Mouse (Mus musculus) cerebral cortex, adult 2 months (tissue): ENCODE results near the gene Pgbd5.

ENCODE experiments used
- WGBS: fragments of 180-500 bp; shearing (Covaris S2); methylation state at CpG from one replicate; pipeline ENCODE4 v1.1.7; 2018; 5-methylcytosine and 5-hydroxymethylcytosine counted together

Pgbd5 gene

DNA sequence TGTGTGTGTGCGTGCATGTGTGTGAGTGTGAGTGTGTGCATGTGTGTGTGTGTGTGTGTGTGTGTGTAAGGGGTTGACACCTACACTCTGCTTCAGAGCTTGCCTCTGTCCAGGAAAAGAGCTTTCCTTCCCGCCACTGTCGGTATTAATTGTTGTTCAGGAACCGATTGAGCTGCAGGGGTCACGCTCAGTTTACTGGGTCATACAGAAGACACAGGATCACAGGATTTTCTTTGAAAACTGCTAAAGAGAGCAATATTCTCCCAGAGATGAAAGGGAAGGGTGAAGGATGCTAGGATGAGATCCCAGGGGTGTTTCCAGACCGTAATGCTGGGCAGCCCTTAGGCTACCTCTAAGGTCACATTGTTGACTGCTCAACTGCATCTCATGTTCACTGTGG is at the start of gene Pgbd5:
TSS of gene Pgbd5 (minus strand) at position 101 of the 400 bp plus-strand sequence.
- 78% methylated on average over 6 of the region's 6 CpGs for WGBS

GRCm38 (mm10) chr8:124483356-124484115 is 44.1 kb upstream of the Pgbd5 start:
- WGBS: 71% methylated on average over 7 of the region's 7 CpGs

GRCm38 (mm10) chr8:124482790-124483189 is 43.3 kb upstream of the Pgbd5 start:
- 73% methylated on average over 2 of the region's 2 CpGs for WGBS

DNA sequence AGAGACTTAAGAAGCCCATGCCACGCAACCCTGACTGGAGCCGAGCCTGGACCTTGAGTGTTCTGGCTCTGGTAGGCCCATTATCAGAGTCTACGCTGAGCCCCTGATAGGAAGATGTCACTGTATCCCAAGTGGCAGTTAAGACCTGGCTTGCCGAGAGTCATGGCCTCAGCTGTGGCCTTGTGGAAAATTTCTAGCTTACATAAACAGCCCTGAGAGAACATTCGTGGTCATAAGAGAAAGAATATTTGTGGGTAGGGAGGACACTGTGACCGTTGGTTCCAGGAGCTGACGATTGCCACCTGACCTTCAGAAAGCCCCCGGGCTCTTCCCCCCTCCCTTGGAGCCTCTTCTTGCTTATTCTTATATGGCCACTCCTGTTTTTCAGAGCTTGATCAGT is 40.9 kb upstream of the Pgbd5 start:
- 88% methylated on average over 8 of the region's 8 CpGs for WGBS

- 59% methylated on average over 3 of the region's 3 CpGs for WGBS
These were observed 39.8 kb upstream of the Pgbd5 start for GRCm38 (mm10) chr8:124479251-124479650.

DNA sequence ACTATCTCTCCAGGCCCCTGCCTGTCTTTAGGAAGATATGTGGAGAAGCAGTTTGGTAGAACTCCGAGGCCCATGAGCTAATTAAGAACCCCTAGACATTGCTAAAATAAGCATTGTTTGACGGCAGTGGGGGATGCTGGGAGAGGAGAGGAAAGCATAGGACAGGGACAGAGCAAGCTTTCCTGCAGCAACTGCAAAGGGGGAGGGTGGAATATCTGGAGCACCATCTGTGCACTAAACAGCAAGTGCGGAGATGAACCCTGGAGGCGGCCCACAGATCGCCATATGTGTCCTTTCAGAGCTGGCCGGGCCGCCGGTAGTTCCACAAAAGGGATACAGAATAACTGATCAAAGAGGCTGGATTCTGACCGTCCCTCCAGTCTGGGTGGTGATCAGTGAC is 37.2 kb upstream of the Pgbd5 start:
- 40% methylated on average over 9 of the region's 9 CpGs for WGBS

DNA sequence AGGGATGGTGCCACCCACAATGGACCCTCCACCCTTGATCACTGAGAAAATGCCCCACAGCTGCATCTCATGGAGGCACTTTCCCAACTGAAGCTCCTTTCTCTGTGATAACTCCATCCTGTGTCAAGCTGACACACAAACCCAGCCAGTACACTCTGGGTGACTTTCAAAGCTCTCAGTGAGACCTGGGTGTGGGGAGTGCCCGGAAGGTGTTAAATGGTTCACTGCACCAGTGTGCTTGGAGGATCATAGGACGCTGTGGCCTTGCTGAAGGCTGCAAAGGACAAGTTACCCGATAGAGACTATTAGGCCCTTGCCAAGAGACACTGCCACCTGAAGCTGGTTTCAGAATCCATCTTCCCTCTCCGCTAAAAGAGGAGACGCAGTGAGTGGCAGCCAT is 36.2 kb upstream of the Pgbd5 start:
- 89% methylated on average over 5 of the region's 5 CpGs for WGBS

DNA sequence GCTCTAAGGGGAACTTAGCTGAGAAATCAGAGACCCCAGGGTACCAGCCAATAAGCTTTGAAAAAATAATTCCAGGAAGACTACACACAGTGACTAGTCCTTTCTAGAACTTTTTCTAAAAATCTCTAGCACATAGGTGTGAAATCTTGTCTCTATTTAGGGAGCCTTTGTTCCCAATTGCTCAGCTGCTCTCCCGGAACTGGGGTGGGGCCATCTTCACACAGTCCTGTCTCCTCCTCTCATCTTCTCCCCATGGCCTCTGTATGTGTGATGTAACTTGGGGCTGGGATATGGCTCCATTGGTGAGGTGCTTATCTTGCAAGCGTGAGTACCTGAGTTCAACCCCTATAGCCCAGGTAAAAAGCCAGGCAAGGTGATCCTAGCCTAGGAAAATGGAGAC is 25.2 kb upstream of the Pgbd5 start:
- WGBS: 55% methylated on average over 2 of the region's 2 CpGs

GRCm38 (mm10) chr8:124463111-124463510 is 23.7 kb upstream of the Pgbd5 start:
- WGBS: 26% methylated on average over 4 of the region's 4 CpGs

DNA sequence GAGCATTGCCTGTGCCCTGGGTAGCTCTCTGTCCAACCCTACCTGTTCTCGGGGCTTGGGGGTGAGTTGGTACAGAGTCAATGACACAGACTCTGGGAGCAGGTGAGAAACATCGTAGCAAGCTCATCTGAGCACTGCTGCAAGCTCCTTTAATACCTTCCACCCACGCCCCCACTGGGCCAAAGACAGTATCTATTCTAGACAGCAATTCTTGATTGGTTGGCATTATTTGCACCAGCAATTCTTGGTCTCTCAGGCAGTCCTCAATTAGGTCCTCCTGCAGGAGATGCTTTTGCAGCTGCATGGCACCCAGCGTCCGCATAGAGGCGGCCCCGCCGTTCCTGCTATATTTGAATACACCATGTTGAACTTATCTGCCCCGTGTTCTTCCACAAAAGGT is 22.7 kb upstream of the Pgbd5 start:
- WGBS: 39% methylated on average over 9 of the region's 9 CpGs

DNA sequence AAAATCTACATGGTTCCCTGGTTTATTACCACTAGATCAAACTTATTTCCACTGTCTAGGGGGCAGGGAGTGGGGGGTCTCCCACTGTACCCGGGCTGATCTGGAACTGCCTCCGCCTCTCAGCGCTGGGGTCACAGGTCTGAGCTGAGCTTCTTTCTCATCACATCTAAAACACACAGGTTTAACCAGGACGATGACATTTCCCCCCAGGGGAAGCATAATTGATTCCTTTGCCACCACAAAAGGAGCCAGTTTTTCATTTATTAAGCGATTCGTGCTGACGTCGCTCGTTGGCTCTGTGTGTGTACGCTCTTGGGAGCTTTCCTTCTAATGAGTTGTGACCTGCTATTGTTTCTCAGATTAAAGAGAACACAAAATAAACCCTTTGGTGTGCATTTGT is 21.6 kb upstream of the Pgbd5 start:
- WGBS: 64% methylated on average over 10 of the region's 10 CpGs

- 62% methylated on average over 4 of the region's 4 CpGs for WGBS
These were observed 21.2 kb upstream of the Pgbd5 start for GRCm38 (mm10) chr8:124460660-124461059.

- WGBS: 54% methylated on average over 12 of the region's 12 CpGs
These were observed 20.2 kb upstream of the Pgbd5 start for GRCm38 (mm10) chr8:124459627-124460026.

- WGBS: 23% methylated on average over 3 of the region's 3 CpGs
These were observed 15.9 kb upstream of the Pgbd5 start for GRCm38 (mm10) chr8:124455359-124455758.

DNA sequence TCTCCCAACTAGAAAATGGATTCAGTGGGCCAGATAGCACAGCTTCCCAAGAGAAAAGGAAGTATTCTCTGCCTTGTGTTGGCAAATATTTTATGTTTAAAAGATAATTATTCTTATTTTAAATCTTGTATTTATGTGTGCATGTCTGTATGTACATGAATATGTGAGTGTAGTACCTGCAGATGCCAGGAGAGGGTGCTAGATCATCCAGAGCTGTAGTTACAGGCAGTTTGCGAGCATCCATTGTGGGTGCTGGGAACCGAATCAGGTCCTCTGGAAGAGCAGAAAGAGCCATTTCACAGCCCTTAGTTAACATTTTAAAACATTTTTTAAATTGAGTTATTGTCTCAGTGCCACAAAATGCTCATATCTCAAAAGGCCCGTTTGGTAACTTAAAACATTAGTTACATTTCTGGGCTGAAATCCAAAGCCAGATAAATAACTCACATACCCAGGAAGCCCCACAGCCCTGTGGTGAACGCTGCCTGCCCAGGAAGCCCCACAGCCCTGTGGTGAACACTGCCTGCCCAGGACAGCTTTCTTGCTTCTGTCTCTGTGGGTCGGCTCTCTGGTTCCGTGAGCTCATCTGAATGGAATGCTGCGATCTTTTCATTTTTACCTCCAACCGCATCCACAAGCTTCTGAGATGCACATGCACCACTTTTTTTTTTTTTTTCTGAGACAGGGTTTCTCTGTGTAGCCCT is 10.9 kb upstream of the Pgbd5 start:
- WGBS: 77% methylated on average over 8 of the region's 8 CpGs

- 52% methylated on average over 10 of the region's 10 CpGs for WGBS
These were observed 9.7 kb upstream of the Pgbd5 start for GRCm38 (mm10) chr8:124448962-124449670.

DNA sequence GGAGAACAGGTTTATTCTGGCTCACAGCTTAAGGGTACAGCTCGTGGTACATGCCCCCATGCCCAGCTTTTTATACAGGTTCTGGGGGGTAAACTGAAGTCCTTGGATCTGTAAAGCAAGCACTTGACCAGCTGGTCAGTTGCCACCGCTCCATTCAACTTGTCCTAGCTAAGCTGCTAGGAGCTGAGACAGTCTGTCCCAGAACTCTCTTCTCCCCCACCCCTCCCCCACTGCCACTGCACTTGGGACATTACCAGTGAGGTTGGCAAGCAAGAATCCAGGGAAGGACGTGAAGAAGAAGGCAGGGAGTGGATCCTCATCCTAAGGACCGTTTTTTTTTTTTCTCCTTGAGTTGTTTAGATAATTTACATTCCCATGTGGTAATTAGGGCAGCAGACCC is 2.7 kb downstream of the Pgbd5 start:
- WGBS: 26% methylated on average over 4 of the region's 4 CpGs

- WGBS: 24% methylated on average over 10 of the region's 10 CpGs
These were observed 3.7 kb downstream of the Pgbd5 start for GRCm38 (mm10) chr8:124435707-124436243.

- WGBS: 35% methylated on average over 4 of the region's 4 CpGs
These were observed 4.3 kb downstream of the Pgbd5 start for GRCm38 (mm10) chr8:124435170-124435569.

GRCm38 (mm10) chr8:124434126-124434790 is 5.2 kb downstream of the Pgbd5 start:
- WGBS: 2% methylated on average over 90 of the region's 101 CpGs

DNA sequence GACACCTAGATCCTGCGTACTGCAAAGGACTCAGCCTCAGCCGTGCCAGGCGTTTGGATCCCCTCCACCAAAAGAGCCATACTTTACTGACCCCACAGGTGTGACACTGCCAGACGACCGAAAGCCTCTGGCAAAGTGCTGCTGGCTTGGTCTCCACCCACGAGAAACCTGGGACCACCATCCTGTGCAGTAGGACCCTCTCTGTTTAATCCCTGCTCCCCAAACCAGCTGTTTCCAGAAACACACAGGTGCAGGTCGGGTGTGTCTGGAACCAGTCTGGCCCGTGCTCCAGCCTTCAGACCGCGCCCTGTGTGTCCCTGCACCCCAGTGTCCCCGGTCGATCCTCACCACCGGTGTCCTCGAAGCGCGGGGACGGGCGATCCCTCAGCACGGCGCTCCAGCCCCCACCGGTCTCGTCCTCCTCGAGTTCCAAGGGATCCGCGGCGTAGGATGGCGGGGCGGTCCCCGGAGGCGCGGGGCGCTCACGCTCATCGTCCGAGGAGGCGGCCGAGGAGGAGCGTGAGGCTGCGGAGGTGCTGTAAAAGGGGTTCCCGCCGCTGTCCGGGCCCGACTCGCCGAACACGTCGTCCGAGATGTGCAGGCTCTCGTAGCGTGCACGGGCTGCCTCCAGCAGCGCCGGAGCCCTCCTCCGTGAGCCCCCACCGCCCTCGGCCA is 5.9 kb downstream of the Pgbd5 start:
- WGBS: 1% methylated on average over 56 of the region's 56 CpGs
